Mouse (Mus musculus) MEL (cell line): ENCODE results near the gene Fam69b. TPM values are rescaled to one million over a fixed set of nuclear protein-coding genes. Genes with fewer than 3 reads are reported as not detected.

Experiments used
- DNase-seq: peaks from one replicate; pipeline ENCODE4 v3.0.0; 2011; ENCODE audit warnings: low read depth, low spot score
- H3K27ac ChIP-seq: 2 replicates; pipeline ENCODE4 v1.5.1; 2012; ENCODE audit warnings: low read depth, mild to moderate bottlenecking, control low read depth, low read length, moderate library complexity; ENCODE audit not compliant: control insufficient read depth
- H3K27me3 ChIP-seq, 2 experiments: fragments of 150-350 bp in 1 of 2; sonication (generic) in 1 of 2; 2 replicates each; pipeline ENCODE4 v1.6.1; 2012; ENCODE audit warnings: low read length in 2 of 2, mild to moderate bottlenecking in 2 of 2, improper control_type of control experiment in 1 of 2, moderate library complexity in 1 of 2; ENCODE audit not compliant: insufficient read depth in 2 of 2, control insufficient read depth in 1 of 2
- H3K36me3 ChIP-seq, 2 experiments: 2 replicates each; pipeline ENCODE4 v1.6.1; 2012 to 2014; ENCODE audit warnings: low read length in 2 of 2, improper control_type of control experiment in 1 of 2, inconsistent platforms in 1 of 2, mild to moderate bottlenecking in 1 of 2; ENCODE audit not compliant: insufficient read depth in 2 of 2, control insufficient read depth in 1 of 2
- H3K4me1 ChIP-seq, 2 experiments: fragments of 150-350 bp in 1 of 2; sonication (generic) in 1 of 2; 2 replicates each; pipeline ENCODE4 v1.6.1; 2012; ENCODE audit warnings: low read length in 2 of 2, improper control_type of control experiment in 1 of 2, mild to moderate bottlenecking in 1 of 2; ENCODE audit not compliant: insufficient read depth in 2 of 2, control insufficient read depth in 1 of 2
- H3K4me3 ChIP-seq, 2 experiments: fragments of 150-350 bp in 1 of 2; sonication (generic) in 1 of 2; 2 replicates each; pipeline ENCODE4 v1.5.1; 2012; ENCODE audit warnings: low read depth in 2 of 2, low read length in 2 of 2, mild to moderate bottlenecking in 2 of 2, moderate library complexity in 2 of 2, control low read depth in 1 of 2, improper control_type of control experiment in 1 of 2; ENCODE audit not compliant: control insufficient read depth in 1 of 2, insufficient read depth in 1 of 2
- H3K79me2 ChIP-seq: 2 replicates; pipeline ENCODE4 v1.6.1; 2012; ENCODE audit warnings: mild to moderate bottlenecking, low read length, moderate library complexity; ENCODE audit not compliant: control insufficient read depth, poor library complexity, insufficient read depth
- H3K9ac ChIP-seq: 2 replicates; pipeline ENCODE4 v1.6.1; 2012; ENCODE audit warnings: low read depth, mild to moderate bottlenecking, control low read depth, low read length, moderate library complexity; ENCODE audit not compliant: control insufficient read depth, poor library complexity, severe bottlenecking
- H3K9me3 ChIP-seq: fragments of 150-350 bp; sonication (generic); replicated peaks from 2 replicates; pipeline ENCODE4 v1.6.1; 2012; ENCODE audit warnings: mild to moderate bottlenecking, low read length, improper control_type of control experiment, moderate library complexity; ENCODE audit not compliant: insufficient read depth
- BHLHE40 ChIP-seq: IDR thresholded peaks from 2 replicates; pipeline ENCODE4 v1.6.1; 2012; ENCODE audit warnings: low read depth, mild to moderate bottlenecking, inconsistent platforms, low read length, improper control_type of control experiment, borderline replicate concordance
- CHD1 ChIP-seq: IDR thresholded peaks from 2 replicates; pipeline ENCODE4 v1.6.1; 2012; ENCODE audit warnings: low read depth, mild to moderate bottlenecking, inconsistent platforms, low read length, improper control_type of control experiment
- CTCF ChIP-seq, 3 experiments: IDR thresholded peaks in 2 of 3; conservative IDR thresholded peaks in 1 of 3; 2 replicates each; pipeline ENCODE4 v1.5.1; 2011 to 2012; ENCODE audit warnings: low read length in 3 of 3, low read depth in 2 of 3, mild to moderate bottlenecking in 2 of 3, improper control_type of control experiment in 1 of 3, inconsistent platforms in 1 of 3, mixed read lengths in 1 of 3, moderate library complexity in 1 of 3; ENCODE audit not compliant: control insufficient read depth in 1 of 3, insufficient read depth in 1 of 3, poor library complexity in 1 of 3, severe bottlenecking in 1 of 3
- E2F4 ChIP-seq: IDR thresholded peaks from 2 replicates; pipeline ENCODE4 v1.6.1; 2011; ENCODE audit warnings: low read depth, low read length, improper control_type of control experiment, borderline replicate concordance
- ELF1 ChIP-seq: IDR thresholded peaks from 2 replicates; pipeline ENCODE4 v1.6.1; 2014; ENCODE audit warnings: low read depth, mild to moderate bottlenecking, inconsistent platforms, low read length, improper control_type of control experiment, moderate library complexity
- ETS1 ChIP-seq: IDR thresholded peaks from 2 replicates; pipeline ENCODE4 v1.6.1; 2012; ENCODE audit warnings: low read depth, mild to moderate bottlenecking, inconsistent platforms, low read length, improper control_type of control experiment, moderate library complexity
- GABPA ChIP-seq: IDR thresholded peaks from 2 replicates; pipeline ENCODE4 v1.6.1; 2012; ENCODE audit warnings: low read depth, mild to moderate bottlenecking, inconsistent platforms, low read length, improper control_type of control experiment, moderate library complexity
- GATA1 ChIP-seq: IDR thresholded peaks from 2 replicates; pipeline ENCODE4 v1.6.1; 2011; ENCODE audit warnings: low read depth, low read length, improper control_type of control experiment
- JUND ChIP-seq: IDR thresholded peaks from 2 replicates; pipeline ENCODE4 v1.6.1; 2011; ENCODE audit warnings: low read depth, mild to moderate bottlenecking, improper control_type of control experiment, low read length
- KAT2A ChIP-seq: conservative IDR thresholded peaks from 2 replicates; pipeline ENCODE4 v1.6.1; 2012; ENCODE audit warnings: low read depth, low read length, improper control_type of control experiment, inconsistent platforms
- MAFK ChIP-seq: IDR thresholded peaks from 2 replicates; pipeline ENCODE4 v1.6.1; 2011; ENCODE audit warnings: low read depth, mild to moderate bottlenecking, low read length, improper control_type of control experiment, borderline replicate concordance
- MAX ChIP-seq: IDR thresholded peaks from 2 replicates; pipeline ENCODE4 v1.6.1; 2011; ENCODE audit warnings: low read length, improper control_type of control experiment
- MXI1 ChIP-seq: IDR thresholded peaks from 2 replicates; pipeline ENCODE4 v1.6.1; 2011; ENCODE audit warnings: mild to moderate bottlenecking, low read depth, low read length, improper control_type of control experiment
- MYB ChIP-seq: IDR thresholded peaks from 2 replicates; pipeline ENCODE4 v1.6.1; 2011; ENCODE audit warnings: mild to moderate bottlenecking, low read depth, low read length, improper control_type of control experiment
- MYC ChIP-seq: IDR thresholded peaks from 2 replicates; pipeline ENCODE4 v1.6.1; 2011; ENCODE audit warnings: low read depth, mild to moderate bottlenecking, low read length, improper control_type of control experiment, moderate library complexity
- NELFE ChIP-seq: IDR thresholded peaks from 2 replicates; pipeline ENCODE4 v1.6.1; 2011; ENCODE audit warnings: low read depth, low read length, improper control_type of control experiment
- NRF1 ChIP-seq: IDR thresholded peaks from 2 replicates; pipeline ENCODE4 v1.6.1; 2014; ENCODE audit warnings: low read depth, mild to moderate bottlenecking, inconsistent platforms, low read length, improper control_type of control experiment, moderate library complexity; ENCODE audit not compliant: poor library complexity, insufficient read depth, severe bottlenecking
- POLR2A ChIP-seq, 2 experiments: IDR thresholded peaks; 2 replicates each; pipeline ENCODE4 v1.6.1; 2011 to 2012; ENCODE audit warnings: low read length in 2 of 2, mild to moderate bottlenecking in 2 of 2, control low read depth in 1 of 2, improper control_type of control experiment in 1 of 2, low read depth in 1 of 2, moderate library complexity in 1 of 2; ENCODE audit not compliant: control insufficient read depth in 1 of 2, insufficient read depth in 1 of 2, poor library complexity in 1 of 2
- POLR2AphosphoS2 ChIP-seq: IDR thresholded peaks from 2 replicates; pipeline ENCODE4 v1.6.1; 2011; ENCODE audit warnings: low read length, improper control_type of control experiment
- POLR2AphosphoS5 ChIP-seq: IDR thresholded peaks from 2 replicates; pipeline ENCODE4 v1.6.1; 2012; ENCODE audit warnings: low read depth, borderline replicate concordance, mild to moderate bottlenecking, inconsistent platforms, low read length, moderate library complexity, mixed read lengths
- RAD21 ChIP-seq: IDR thresholded peaks from 2 replicates; pipeline ENCODE4 v1.6.1; 2011; ENCODE audit warnings: mild to moderate bottlenecking, low read depth, low read length, improper control_type of control experiment
- TAL1 ChIP-seq: IDR thresholded peaks from 2 replicates; pipeline ENCODE4 v1.6.1; 2012; ENCODE audit warnings: mild to moderate bottlenecking, inconsistent platforms, low read length, moderate library complexity, mixed read lengths
- TBP ChIP-seq: IDR thresholded peaks from 2 replicates; pipeline ENCODE4 v1.8.0; 2011; ENCODE audit warnings: low read depth, low read length, improper control_type of control experiment
- TCF12 ChIP-seq: IDR thresholded peaks from 2 replicates; pipeline ENCODE4 v1.6.1; 2014; ENCODE audit warnings: low read depth, mild to moderate bottlenecking, inconsistent platforms, low read length, improper control_type of control experiment, moderate library complexity
- UBTF ChIP-seq: IDR thresholded peaks from 2 replicates; pipeline ENCODE4 v1.6.1; 2012; ENCODE audit warnings: low read depth, mild to moderate bottlenecking, inconsistent platforms, low read length, improper control_type of control experiment, moderate library complexity, borderline replicate concordance; ENCODE audit not compliant: insufficient read depth
- USF2 ChIP-seq, 2 experiments: IDR thresholded peaks; 2 replicates each; pipeline ENCODE4 v1.6.1; 2011 to 2012; ENCODE audit warnings: improper control_type of control experiment in 2 of 2, low read length in 2 of 2, borderline replicate concordance in 1 of 2, inconsistent platforms in 1 of 2, low read depth in 1 of 2, mild to moderate bottlenecking in 1 of 2; ENCODE audit not compliant: insufficient read depth in 1 of 2
- ZC3H11A ChIP-seq: IDR thresholded peaks from 2 replicates; pipeline ENCODE4 v1.6.1; 2012; ENCODE audit warnings: low read depth, mild to moderate bottlenecking, inconsistent platforms, low read length, improper control_type of control experiment
- ZKSCAN1 ChIP-seq: IDR thresholded peaks from 2 replicates; pipeline ENCODE4 v1.6.1; 2012; ENCODE audit warnings: low read depth, mild to moderate bottlenecking, inconsistent platforms, low read length, improper control_type of control experiment, moderate library complexity
- ZNF384 ChIP-seq: IDR thresholded peaks from 2 replicates; pipeline ENCODE4 v1.6.1; 2012; ENCODE audit warnings: low read depth, mild to moderate bottlenecking, inconsistent platforms, low read length, improper control_type of control experiment
- polyA plus RNA-seq, 2 experiments: library from polyadenylated mRNA; stranded (reverse) in 1 of 2; unstranded in 1 of 2; fragments of >175 nt in 1 of 2; fragments of >200 nt in 1 of 2; gene quantifications; 2 replicates each; pipeline versions ENCODE4 v1.2.1 to v1.2.4; 2012; ENCODE audit warnings: low replicate concordance in 2 of 2, low read depth in 1 of 2; ENCODE audit not compliant: insufficient read length in 2 of 2, insufficient read depth in 1 of 2, missing spikeins in 1 of 2
- total RNA-seq: library from RNA; depleted of rRNA; stranded (reverse); fragments of 300-350 nt; gene quantifications from 2 replicates; pipeline ENCODE4 v1.2.3, GENCODE M21; 2012

Gene Fam69b
- total and polyA plus RNA-seq, 3 experiments = 0.42 to 0.67 TPM; not detected in 1

GRCm38 (mm10) chr2:26637316-26637932, 9.2 kb downstream of the Fam69b start:
- no peaks in the 10 kb centered on the region for H3K9me3 ChIP-seq
- no peaks in the 10 kb centered on the region for H3K27me3 ChIP-seq
- H3K27ac ChIP-seq = peak overlapping the region; percentile 90; the same call in 1 of the 2 replicates
- H3K9ac ChIP-seq = peak overlapping the region; percentile 98
- DNase-seq = peak; percentile 13
- peak overlapping the region in 1 of 2 experiments; percentile 98; a peak in 2 of 4 replicates for H3K4me3 ChIP-seq
- H3K4me1 ChIP-seq = peaks cover 0 to 27% of the 10 kb centered on the region in 2 experiments; a peak in 2 of 4 replicates
- peaks cover 14 to 17% of the 10 kb centered on the region in 2 experiments for H3K36me3 ChIP-seq
- H3K79me2 ChIP-seq = peaks cover 25% of the 10 kb centered on the region
- TF ChIP-seq POLR2A (IDR thresholded peaks at IDR 0.05; ENCODE audit: control insufficient read depth in 1 of 2, insufficient read depth in 1 of 2, low read depth in 1 of 2, low read length in 2 of 2, poor library complexity in 1 of 2) (peak in 1 of 2 experiments; percentile 4; a peak in 1 of 4 replicates), ZC3H11A (no peak)
- TF ChIP-seq, all 39 proteins: peak for 1

GRCm38 (mm10) chr2:26638039-26638438, 9.8 kb downstream of the Fam69b start:
- Histone ChIP-seq H3K9me3 (no peaks in the 10 kb centered on the region), H3K27ac (peak overlapping the region; percentile 90; the same call in 1 of the 2 replicates), H3K9ac (peak overlapping the region; percentile 98), H3K36me3 (peaks cover 14 to 17% of the 10 kb centered on the region in 2 experiments), H3K27me3 (no peaks in the 10 kb centered on the region), H3K4me1 (peaks cover 0 to 27% of the 10 kb centered on the region in 2 experiments; a peak in 2 of 4 replicates), H3K79me2 (peaks cover 25% of the 10 kb centered on the region), H3K4me3 (peak overlapping the region; percentile 82 to 98)
- peak; percentile 74 for DNase-seq
- TF ChIP-seq ELF1 = no peak
- TF ChIP-seq GABPA = no peak
- TF ChIP-seq CHD1 = 0 out of 2 replicates have a peak, but pooled peaks have one; percentile 1
- peak; percentile 75; the same call in 1 of the 2 replicates for TF ChIP-seq MYC
- no peak; the same call in 1 of the 2 replicates for TF ChIP-seq POLR2AphosphoS5
- no peak for TF ChIP-seq ZKSCAN1
- no peak for TF ChIP-seq NELFE
- TF ChIP-seq CTCF (IDR thresholded peaks at IDR 0.05 in 2 of 3, conservative IDR thresholded peaks at IDR 0.05 in 1 of 3; ENCODE audit: control insufficient read depth in 1 of 3, insufficient read depth in 1 of 3, low read depth in 2 of 3, low read length in 3 of 3, poor library complexity in 1 of 3, severe bottlenecking in 1 of 3) = no peak
- TF ChIP-seq E2F4 = no peak
- TF ChIP-seq POLR2A (IDR thresholded peaks at IDR 0.05; ENCODE audit: control insufficient read depth in 1 of 2, insufficient read depth in 1 of 2, low read depth in 1 of 2, low read length in 2 of 2, poor library complexity in 1 of 2) = peak in 1 of 2 experiments; percentile 66; a peak in 1 of 4 replicates
- no peak for TF ChIP-seq USF2 (IDR thresholded peaks at IDR 0.05; ENCODE audit: borderline replicate concordance in 1 of 2, insufficient read depth in 1 of 2, low read depth in 1 of 2, low read length in 2 of 2)
- no peak for TF ChIP-seq MAFK
- no peak for TF ChIP-seq RAD21
- no peak for TF ChIP-seq UBTF
- peak; percentile 42; the same call in 1 of the 2 replicates for TF ChIP-seq POLR2AphosphoS2
- no peak for TF ChIP-seq ZNF384
- TF ChIP-seq BHLHE40 = no peak
- no peak for TF ChIP-seq TAL1
- TF ChIP-seq ZC3H11A = no peak
- TF ChIP-seq GATA1 = peak; percentile 61; the same call in 1 of the 2 replicates
- no peak for TF ChIP-seq JUND
- TF ChIP-seq KAT2A = no peak
- no peak for TF ChIP-seq ETS1
- peak; percentile 51; the same call in 1 of the 2 replicates for TF ChIP-seq TBP
- TF ChIP-seq TCF12 = no peak
- no peak for TF ChIP-seq MYB
- TF ChIP-seq MXI1 = 0 out of 2 replicates have a peak, but pooled peaks have one; percentile 17
- TF ChIP-seq NRF1 = no peak
- no peak for TF ChIP-seq MAX
